Mouse (Mus musculus): ENCODE data around the gene Gm42791.

GRCm38 (mm10) chr5:148931301-148931700 is 63.6 kb downstream of the Gm42791 start:
- TF ChIP-seq CTCF (IDR thresholded peaks at IDR 0.05; ENCODE audit: low read depth, low read length) (no peak), POLR2A (IDR thresholded peaks at IDR 0.05; ENCODE audit: extremely low read depth, insufficient read depth, low read length) (no peak)

All from liver, adult 2 months (tissue).